Mouse (Mus musculus): ENCODE data around the gene Nrap. TPM values are rescaled to one million over a fixed set of nuclear protein-coding genes. Genes with fewer than 3 reads are reported as not detected.

Nrap gene
- total and polyA plus RNA-seq, 3 experiments: 0.08 to 0.11 TPM; not detected in 1

DNA sequence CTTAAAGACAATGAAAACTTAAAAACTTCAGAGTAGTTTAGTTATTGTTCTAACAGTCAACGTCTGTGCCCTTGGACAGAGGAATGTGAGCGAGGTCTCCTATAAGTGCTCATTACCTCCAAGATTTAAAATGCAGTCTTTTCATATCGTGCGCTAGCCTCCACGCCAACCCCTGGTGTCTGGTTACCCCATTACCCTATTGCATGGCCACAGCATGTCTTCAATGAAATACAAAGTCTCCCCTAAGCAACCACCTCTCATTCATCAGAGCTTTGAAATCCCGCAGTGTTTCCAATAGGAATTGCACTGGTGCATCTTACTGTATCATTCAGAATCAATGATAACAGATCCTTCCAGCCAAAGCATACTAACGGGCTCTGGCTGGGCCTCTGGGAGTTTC is 17.6 kb downstream of the Nrap start:
- Histone ChIP-seq H3K9ac (ENCODE audit: control insufficient read depth, low read depth, low read length, poor library complexity, severe bottlenecking) (no peak overlapping the region), H3K9me3 (replicated peaks; ENCODE audit: insufficient read depth, low read length) (no peaks in the 10 kb centered on the region), H3K4me3 (ENCODE audit: control insufficient read depth in 1 of 2, insufficient read depth in 1 of 2, low read depth in 2 of 2, low read length in 2 of 2) (no peak overlapping the region), H3K27me3 (ENCODE audit: control insufficient read depth in 1 of 2, insufficient read depth in 2 of 2, low read length in 2 of 2) (peaks cover 0 to 3% of the 10 kb centered on the region in 2 experiments; a peak in 1 of 4 replicates), H3K36me3 (ENCODE audit: control insufficient read depth in 1 of 2, insufficient read depth in 2 of 2, low read length in 2 of 2) (no peaks in the 10 kb centered on the region), H3K27ac (ENCODE audit: control insufficient read depth, low read depth, low read length) (no peak overlapping the region), H3K4me1 (ENCODE audit: control insufficient read depth in 1 of 2, insufficient read depth in 2 of 2, low read length in 2 of 2) (no peaks in the 10 kb centered on the region), H3K79me2 (ENCODE audit: control insufficient read depth, insufficient read depth, low read length, poor library complexity) (no peaks in the 10 kb centered on the region)
- DNase-seq (ENCODE audit: low read depth, low spot score): no peak
- TF ChIP-seq MAFK (IDR thresholded peaks at IDR 0.05; ENCODE audit: borderline replicate concordance, low read depth, low read length) (no peak), ZC3H11A (IDR thresholded peaks at IDR 0.05; ENCODE audit: low read depth, low read length) (no peak), ZNF384 (IDR thresholded peaks at IDR 0.05; ENCODE audit: low read depth, low read length) (no peak), POLR2AphosphoS2 (IDR thresholded peaks at IDR 0.05; ENCODE audit: low read length) (no peak), GATA1 (IDR thresholded peaks at IDR 0.05; ENCODE audit: low read depth, low read length) (no peak)

GRCm38 (mm10) chr19:56370389-56371150 is 19.3 kb downstream of the Nrap start:
- peaks cover 0 to 6% of the 10 kb centered on the region in 2 experiments; a peak in 1 of 4 replicates for H3K27me3 ChIP-seq (ENCODE audit: control insufficient read depth in 1 of 2, insufficient read depth in 2 of 2, low read length in 2 of 2)
- TF ChIP-seq POLR2AphosphoS2 (IDR thresholded peaks at IDR 0.05; ENCODE audit: low read length) (no peak), KAT2A (conservative IDR thresholded peaks at IDR 0.05; ENCODE audit: low read depth, low read length) (no peak), GABPA (IDR thresholded peaks at IDR 0.05; ENCODE audit: low read depth, low read length) (no peak), GATA1 (IDR thresholded peaks at IDR 0.05; ENCODE audit: low read depth, low read length) (no peak), POLR2AphosphoS5 (IDR thresholded peaks at IDR 0.05; ENCODE audit: borderline replicate concordance, low read depth, low read length) (no peak), EP300 (IDR thresholded peaks at IDR 0.05; ENCODE audit: low read depth in 1 of 2, low read length in 2 of 2) (no peak)
- DNase-seq (ENCODE audit: low read depth, low spot score): no peak
- H3K36me3 ChIP-seq (ENCODE audit: control insufficient read depth in 1 of 2, insufficient read depth in 2 of 2, low read length in 2 of 2): no peaks in the 10 kb centered on the region
- H3K4me1 ChIP-seq (ENCODE audit: control insufficient read depth in 1 of 2, insufficient read depth in 2 of 2, low read length in 2 of 2): no peaks in the 10 kb centered on the region
- H3K9ac ChIP-seq (ENCODE audit: control insufficient read depth, low read depth, low read length, poor library complexity, severe bottlenecking): no peak overlapping the region
- no peaks in the 10 kb centered on the region for H3K9me3 ChIP-seq (replicated peaks; ENCODE audit: insufficient read depth, low read length)
- no peaks in the 10 kb centered on the region for H3K79me2 ChIP-seq (ENCODE audit: control insufficient read depth, insufficient read depth, low read length, poor library complexity)
- no peak overlapping the region for H3K4me3 ChIP-seq (ENCODE audit: control insufficient read depth in 1 of 2, insufficient read depth in 1 of 2, low read depth in 2 of 2, low read length in 2 of 2)
- no peak overlapping the region for H3K27ac ChIP-seq (ENCODE audit: control insufficient read depth, low read depth, low read length)

- TF ChIP-seq ZNF384 (IDR thresholded peaks at IDR 0.05; ENCODE audit: low read depth, low read length) (no peak), MYC (IDR thresholded peaks at IDR 0.05; ENCODE audit: low read depth, low read length) (no peak), TBP (IDR thresholded peaks at IDR 0.05; ENCODE audit: low read depth, low read length) (no peak), MAZ (IDR thresholded peaks at IDR 0.05; ENCODE audit: low read depth, low read length) (no peak), JUND (IDR thresholded peaks at IDR 0.05; ENCODE audit: low read depth, low read length) (no peak), MAFK (IDR thresholded peaks at IDR 0.05; ENCODE audit: borderline replicate concordance, low read depth, low read length) (no peak), ZKSCAN1 (IDR thresholded peaks at IDR 0.05; ENCODE audit: low read depth, low read length) (no peak), NRF1 (IDR thresholded peaks at IDR 0.05; ENCODE audit: insufficient read depth, low read depth, low read length, poor library complexity, severe bottlenecking) (no peak), CTCF (IDR thresholded peaks at IDR 0.05 in 2 of 3, conservative IDR thresholded peaks at IDR 0.05 in 1 of 3; ENCODE audit: control insufficient read depth in 1 of 3, insufficient read depth in 1 of 3, low read depth in 2 of 3, low read length in 3 of 3, poor library complexity in 1 of 3, severe bottlenecking in 1 of 3) (no peak), MXI1 (IDR thresholded peaks at IDR 0.05; ENCODE audit: low read depth, low read length) (no peak), USF2 (IDR thresholded peaks at IDR 0.05; ENCODE audit: borderline replicate concordance in 1 of 2, insufficient read depth in 1 of 2, low read depth in 1 of 2, low read length in 2 of 2) (no peak), SMC3 (IDR thresholded peaks at IDR 0.05; ENCODE audit: low read depth, low read length) (no peak), ZMIZ1 (IDR thresholded peaks at IDR 0.05; ENCODE audit: low read depth, low read length) (no peak), HCFC1 (IDR thresholded peaks at IDR 0.05; ENCODE audit: low read depth, low read length) (no peak), UBTF (IDR thresholded peaks at IDR 0.05; ENCODE audit: borderline replicate concordance, insufficient read depth, low read depth, low read length) (no peak), ELF1 (IDR thresholded peaks at IDR 0.05; ENCODE audit: low read depth, low read length) (no peak), POLR2AphosphoS5 (IDR thresholded peaks at IDR 0.05; ENCODE audit: borderline replicate concordance, low read depth, low read length) (no peak)
- H3K4me1 ChIP-seq (ENCODE audit: control insufficient read depth in 1 of 2, insufficient read depth in 2 of 2, low read length in 2 of 2): no peaks in the 10 kb centered on the region
Measured at GRCm38 (mm10) chr19:56368912-56369311, 20.9 kb downstream of the Nrap start.

More at GRCm38 (mm10) chr19:56368912-56369311, 20.9 kb downstream of the Nrap start:
- no peaks in the 10 kb centered on the region for H3K9me3 ChIP-seq (replicated peaks; ENCODE audit: insufficient read depth, low read length)
- H3K27ac ChIP-seq (ENCODE audit: control insufficient read depth, low read depth, low read length): no peak overlapping the region
- no peaks in the 10 kb centered on the region for H3K36me3 ChIP-seq (ENCODE audit: control insufficient read depth in 1 of 2, insufficient read depth in 2 of 2, low read length in 2 of 2)
- peaks cover 0 to 6% of the 10 kb centered on the region in 2 experiments; a peak in 1 of 4 replicates for H3K27me3 ChIP-seq (ENCODE audit: control insufficient read depth in 1 of 2, insufficient read depth in 2 of 2, low read length in 2 of 2)
- H3K9ac ChIP-seq (ENCODE audit: control insufficient read depth, low read depth, low read length, poor library complexity, severe bottlenecking): no peak overlapping the region
- DNase-seq (ENCODE audit: low read depth, low spot score): no peak
- no peak overlapping the region for H3K4me3 ChIP-seq (ENCODE audit: control insufficient read depth in 1 of 2, insufficient read depth in 1 of 2, low read depth in 2 of 2, low read length in 2 of 2)
- H3K79me2 ChIP-seq (ENCODE audit: control insufficient read depth, insufficient read depth, low read length, poor library complexity): no peaks in the 10 kb centered on the region
